Mouse (Mus musculus) intestine, postnatal 0 days (tissue): ENCODE data around the gene Msh2. TPM values are rescaled to one million over a fixed set of nuclear protein-coding genes. Genes with fewer than 3 reads are reported as not detected.
"Not testable (repeated sequence)": the region's sequence is repeated elsewhere in the genome, so short reads cannot be mapped to it uniquely, and the experiment has no call there.

Experiments
- ATAC-seq: fragments of 200-750 bp; cut with Nextera tagmentation; 2 replicates; pipeline ENCODE4 v1.8.0; 2017; ENCODE audit warnings: mild to moderate bottlenecking, moderate TSS enrichment, moderate library complexity
- H3K27ac ChIP-seq: fragments of 300-500 bp; sonication (generic); 2 replicates; pipeline ENCODE4 v1.5.1; 2014; ENCODE audit warnings: mild to moderate bottlenecking, low read depth, low read length, moderate library complexity
- H3K27me3 ChIP-seq: fragments of 300-500 bp; sonication (generic); replicated peaks from 2 replicates; pipeline ENCODE4 v1.6.1; 2014; ENCODE audit warnings: low read length, mixed read lengths; ENCODE audit not compliant: control insufficient read depth, insufficient read depth
- H3K36me3 ChIP-seq: fragments of 300-500 bp; sonication (generic); 2 replicates; pipeline ENCODE4 v1.6.1; 2014; ENCODE audit warnings: mild to moderate bottlenecking, moderate library complexity; ENCODE audit not compliant: control insufficient read depth, insufficient read depth
- H3K4me1 ChIP-seq: fragments of 300-500 bp; sonication (generic); replicated peaks from 2 replicates; pipeline ENCODE4 v1.6.1; 2014; ENCODE audit warnings: antibody characterized with exemption, low read length, mixed read lengths; ENCODE audit not compliant: control insufficient read depth, insufficient read depth
- H3K4me2 ChIP-seq: fragments of 300-500 bp; sonication (generic); replicated peaks from 2 replicates; pipeline ENCODE4 v1.6.1; 2014; ENCODE audit warnings: low read depth, mild to moderate bottlenecking, moderate library complexity
- H3K4me3 ChIP-seq: fragments of 300-500 bp; sonication (generic); 2 replicates; pipeline ENCODE4 v1.5.1; 2014; ENCODE audit warnings: low read depth, low read length
- H3K9ac ChIP-seq: fragments of 300-500 bp; sonication (generic); 2 replicates; pipeline ENCODE4 v1.6.1; 2014; ENCODE audit warnings: mild to moderate bottlenecking, low read depth, low read length
- H3K9me3 ChIP-seq: fragments of 300-500 bp; sonication (generic); 2 replicates; pipeline ENCODE4 v1.6.1; 2016; ENCODE audit warnings: mixed run types; ENCODE audit not compliant: control insufficient read depth
- CTCF ChIP-seq: sonication (generic); IDR thresholded peaks from 2 replicates; pipeline ENCODE4 v1.5.1; 2016; ENCODE audit warnings: low read depth, mild to moderate bottlenecking, control low read depth, antibody characterized with exemption, moderate library complexity
- WGBS: fragments of 180-500 bp; shearing (Covaris S2); extraction: QIAGEN DNeasy Blood & Tissue Kit; methylation state at CpG from one replicate; pipeline ENCODE4 v1.1.7; 2014; 5-methylcytosine and 5-hydroxymethylcytosine counted together
- polyA plus RNA-seq: library from polyadenylated mRNA; unstranded; fragments of >200 nt; fragmentation: Nextera tagmentation; extraction: Ambion mirVana; gene quantifications from 2 replicates; pipeline ENCODE4 v1.2.1, GENCODE M21; 2015

The Msh2 gene
- polyA plus RNA-seq, 1 experiment from 2014 or later, result 13.9 TPM

DNA sequence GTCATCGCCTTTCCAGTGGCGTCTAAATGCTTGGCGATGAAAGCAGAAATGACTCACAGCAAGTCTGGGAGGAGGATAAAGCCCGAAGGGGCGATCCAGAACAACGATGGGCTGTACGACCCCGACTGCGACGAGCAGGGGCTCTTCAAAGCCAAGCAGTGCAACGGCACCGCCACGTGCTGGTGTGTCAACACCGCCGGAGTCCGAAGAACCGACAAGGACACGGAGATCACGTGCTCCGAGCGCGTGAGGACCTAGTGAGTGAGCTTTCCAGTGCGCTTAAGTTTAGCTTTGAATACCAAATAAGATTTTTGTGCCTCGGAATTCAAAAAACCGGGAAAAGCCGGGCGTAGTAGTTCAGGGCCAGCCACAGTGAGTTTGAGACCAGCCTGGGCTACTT lies 31.9 kb upstream of the Msh2 start:
- peaks cover 24% of the 10 kb centered on the region for H3K36me3 ChIP-seq
- H3K27ac ChIP-seq, result peak overlapping the region; percentile 60
- H3K9ac ChIP-seq, result 0 out of 2 replicates have a peak overlapping the region, but pooled peaks have one; percentile 11
- TF ChIP-seq CTCF, result no peak
- no peak for ATAC-seq
- no peaks in the 10 kb centered on the region for H3K4me1 ChIP-seq
- no peaks in the 10 kb centered on the region for H3K9me3 ChIP-seq
- H3K27me3 ChIP-seq, result no peaks in the 10 kb centered on the region; the same call in 1 of the 2 replicates
- 68% methylated on average over 27 of the region's 27 CpGs for WGBS
- H3K4me3 ChIP-seq, result peak overlapping the region; percentile 78; the same call in 1 of the 2 replicates
- H3K4me2 ChIP-seq, result peak overlapping the region; percentile 63

DNA sequence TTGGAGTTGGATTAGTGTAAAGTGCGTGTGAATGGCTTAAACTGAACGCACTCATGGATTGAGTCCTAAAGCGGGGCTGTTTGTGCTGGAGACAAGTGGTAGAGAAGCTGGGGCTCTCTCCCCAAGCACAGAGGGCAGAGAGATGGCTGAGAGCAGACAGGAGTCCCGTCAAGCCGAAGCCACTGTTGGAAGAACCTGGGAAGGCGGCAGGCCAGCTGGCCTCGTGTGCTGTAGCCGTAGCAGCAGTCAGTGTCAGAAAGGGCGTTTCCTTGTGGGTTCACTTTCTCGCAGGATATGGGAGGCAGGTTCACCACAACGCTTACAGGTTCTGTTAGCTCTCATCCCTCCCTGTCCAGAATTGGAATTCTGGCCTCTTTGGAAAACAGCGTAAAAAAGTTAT lies 31.1 kb upstream of the Msh2 start:
- TF ChIP-seq CTCF, result no peak
- peaks cover 31% of the 10 kb centered on the region for H3K36me3 ChIP-seq
- ATAC-seq, result no peak
- no peaks in the 10 kb centered on the region for H3K4me1 ChIP-seq
- WGBS, result 50% methylated on average over 12 of the region's 12 CpGs
- no peaks in the 10 kb centered on the region for H3K9me3 ChIP-seq
- H3K9ac ChIP-seq, result 0 out of 2 replicates have a peak overlapping the region, but pooled peaks have one; percentile 22
- peak overlapping the region; percentile 60 for H3K27ac ChIP-seq
- peak overlapping the region; percentile 63 for H3K4me2 ChIP-seq
- peak overlapping the region; percentile 78; the same call in 1 of the 2 replicates for H3K4me3 ChIP-seq
- H3K27me3 ChIP-seq, result no peaks in the 10 kb centered on the region; the same call in 1 of the 2 replicates

DNA sequence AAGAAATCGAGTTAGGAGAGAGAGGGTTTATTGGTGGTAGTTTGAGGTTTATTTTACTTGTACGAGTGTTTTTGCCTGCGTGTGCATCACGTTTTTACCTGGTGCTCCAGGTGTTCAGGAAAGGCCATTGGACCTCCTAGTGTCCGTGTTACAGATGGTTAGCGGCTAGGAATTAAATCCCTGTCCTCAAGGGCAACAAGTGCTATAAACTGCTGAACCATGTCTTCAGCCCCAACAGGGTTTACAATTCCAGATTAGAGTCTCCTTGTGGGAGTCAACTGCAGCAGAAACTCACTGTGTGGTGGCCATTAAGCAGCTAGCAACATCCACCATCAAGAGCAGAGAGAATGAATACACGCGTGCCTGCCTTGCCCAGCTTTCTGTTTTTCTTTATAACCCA lies 29.4 kb upstream of the Msh2 start:
- ATAC-seq, result no peak
- 65% methylated on average over 8 of the region's 8 CpGs for WGBS
- Histone ChIP-seq H3K4me2 (no peak overlapping the region), H3K4me1 (no peaks in the 10 kb centered on the region), H3K4me3 (no peak overlapping the region), H3K27ac (0 out of 2 replicates have a peak overlapping the region, but pooled peaks have one; percentile 5), H3K36me3 (peaks cover 44% of the 10 kb centered on the region), H3K27me3 (no peaks in the 10 kb centered on the region), H3K9ac (no peak overlapping the region), H3K9me3 (no peaks in the 10 kb centered on the region)
- no peak for TF ChIP-seq CTCF

DNA sequence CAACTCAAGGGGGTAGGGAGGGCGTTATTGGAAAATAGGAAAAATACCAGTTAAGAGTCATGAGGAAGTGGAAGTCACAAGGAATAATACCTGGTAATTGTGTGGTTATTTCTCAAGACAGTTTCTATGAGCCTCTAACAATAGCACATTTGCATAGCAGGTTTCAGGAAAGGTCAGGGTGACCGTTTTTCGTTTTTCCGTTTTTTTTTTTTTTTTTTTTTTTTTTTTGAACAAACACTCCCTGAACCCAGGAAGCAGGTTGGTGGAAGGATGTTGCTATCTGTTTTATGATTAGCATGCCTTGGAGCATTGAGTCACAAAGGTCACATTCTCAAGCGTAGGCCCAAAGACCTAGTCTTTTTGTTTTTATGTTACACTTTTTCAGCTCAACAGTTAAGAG lies 16.5 kb upstream of the Msh2 start:
- H3K36me3 ChIP-seq, H3K4me3 ChIP-seq, H3K27ac ChIP-seq, H3K27me3 ChIP-seq, ATAC-seq, H3K9ac ChIP-seq, H3K4me2 ChIP-seq, H3K9me3 ChIP-seq, H3K4me1 ChIP-seq: not testable (repeated sequence)
- WGBS, result 74% methylated on average over 5 of the region's 5 CpGs

DNA sequence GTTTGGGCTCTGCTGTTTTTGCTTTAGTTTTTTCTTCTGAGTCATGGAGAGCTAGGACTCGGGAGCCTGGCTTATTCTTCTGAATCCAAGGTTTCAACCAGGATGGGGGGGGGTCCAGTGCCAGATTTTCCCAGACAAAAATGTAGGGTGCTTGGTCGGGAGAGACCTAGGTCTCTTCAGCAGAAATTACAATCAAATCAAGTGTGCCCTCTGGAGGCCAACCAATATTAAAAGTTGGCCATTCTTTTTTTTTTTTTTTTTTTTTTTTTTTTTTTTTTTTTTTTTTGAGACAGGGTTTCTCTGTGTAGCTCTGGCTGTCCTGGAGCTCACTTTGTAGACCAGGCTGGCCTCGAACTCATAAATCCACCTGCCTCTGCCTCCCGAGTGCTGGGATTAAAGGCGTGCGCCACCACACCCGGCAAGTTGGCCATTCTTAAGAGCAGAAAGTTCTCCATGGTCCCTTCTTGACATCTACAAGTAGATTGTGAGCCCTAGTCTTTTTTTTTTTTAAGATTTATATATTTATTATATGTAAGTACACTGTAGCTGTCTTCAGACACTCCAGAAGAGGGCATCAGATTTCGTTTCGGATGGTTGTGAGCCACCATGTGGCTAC lies 10.1 kb upstream of the Msh2 start:
- H3K36me3 ChIP-seq, H3K27ac ChIP-seq, H3K4me1 ChIP-seq, H3K4me3 ChIP-seq, H3K27me3 ChIP-seq, H3K4me2 ChIP-seq, H3K9ac ChIP-seq, H3K9me3 ChIP-seq, ATAC-seq: not testable (repeated sequence)
- WGBS, result 80% methylated on average over 9 of the region's 9 CpGs
- peak; percentile 48 for TF ChIP-seq CTCF

DNA sequence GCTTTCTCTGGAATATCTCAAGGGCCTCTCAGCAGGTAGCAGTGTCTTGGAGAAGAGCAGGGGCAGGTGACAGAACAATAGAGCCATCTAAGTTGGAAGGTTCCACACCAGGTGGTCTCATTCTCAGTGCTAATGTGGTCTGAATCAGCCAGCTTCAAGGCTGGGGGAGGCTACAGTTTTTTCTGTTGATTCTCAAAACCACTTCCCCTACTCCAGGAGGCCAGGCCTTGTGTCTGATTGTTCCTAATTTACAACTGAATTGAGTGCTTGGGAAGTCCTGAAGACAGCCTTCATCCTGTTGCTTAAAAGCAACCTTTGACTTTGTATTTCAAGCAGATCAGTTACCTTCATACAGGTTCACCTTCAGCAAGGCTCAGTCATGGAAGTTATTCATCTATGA lies 7.9 kb upstream of the Msh2 start:
- Histone ChIP-seq H3K4me2 (no peak overlapping the region), H3K4me1 (no peaks in the 10 kb centered on the region), H3K9me3 (no peaks in the 10 kb centered on the region), H3K27me3 (no peaks in the 10 kb centered on the region), H3K4me3 (no peak overlapping the region), H3K36me3 (no peaks in the 10 kb centered on the region), H3K9ac (no peak overlapping the region), H3K27ac (no peak overlapping the region)
- TF ChIP-seq CTCF, result no peak
- ATAC-seq, result no peak
